Mouse (Mus musculus) neural tube, embryonic 13.5 days (tissue): ENCODE measurements around the gene Zfp281. TPM values are rescaled to one million over a fixed set of nuclear protein-coding genes. Genes with fewer than 3 reads are reported as not detected.

Experiments
- ATAC-seq: fragments of 200-750 bp; cut with Nextera tagmentation; 2 replicates; pipeline ENCODE4 v1.8.0; 2017; ENCODE audit warnings: low read depth, mild to moderate bottlenecking, moderate TSS enrichment, moderate library complexity
- H3K27ac ChIP-seq: fragments of 300-500 bp; sonication (generic); replicated peaks from 2 replicates; pipeline ENCODE4 v1.5.1; 2015; ENCODE audit warnings: moderate library complexity, mild to moderate bottlenecking, inconsistent platforms
- H3K27me3 ChIP-seq: fragments of 300-500 bp; sonication (generic); 2 replicates; pipeline ENCODE4 v1.6.1; 2015; ENCODE audit warnings: mild to moderate bottlenecking, inconsistent platforms
- H3K36me3 ChIP-seq: fragments of 300-500 bp; sonication (generic); 2 replicates; pipeline ENCODE4 v1.6.1; 2015; ENCODE audit warnings: mild to moderate bottlenecking, inconsistent platforms
- H3K4me1 ChIP-seq: fragments of 300-500 bp; sonication (generic); replicated peaks from 2 replicates; pipeline ENCODE4 v1.6.1; 2015; ENCODE audit warnings: inconsistent platforms
- H3K4me2 ChIP-seq: fragments of 300-500 bp; sonication (generic); 2 replicates; pipeline ENCODE4 v1.6.1; 2015; ENCODE audit warnings: inconsistent platforms, mild to moderate bottlenecking, moderate library complexity
- H3K4me3 ChIP-seq: fragments of 300-500 bp; sonication (generic); 2 replicates; pipeline ENCODE4 v1.5.1; 2015; ENCODE audit warnings: mild to moderate bottlenecking, inconsistent platforms
- H3K9ac ChIP-seq: fragments of 300-500 bp; sonication (generic); 2 replicates; pipeline ENCODE4 v1.6.1; 2015; ENCODE audit warnings: moderate library complexity, mild to moderate bottlenecking, inconsistent platforms
- H3K9me3 ChIP-seq: fragments of 300-500 bp; sonication (generic); 2 replicates; pipeline ENCODE4 v1.6.1; 2016; ENCODE audit warnings: inconsistent platforms
- WGBS: fragments of 180-500 bp; shearing (Covaris S2); methylation state at CpG from one replicate; pipeline ENCODE4 v1.1.7; 2015; 5-methylcytosine and 5-hydroxymethylcytosine counted together
- polyA plus RNA-seq: library from polyadenylated mRNA; unstranded; fragments of >200 nt; fragmentation: Nextera tagmentation; extraction: Ambion mirVana; gene quantifications from 2 replicates; pipeline ENCODE4 v1.2.1, GENCODE M21; 2015

Gene Zfp281
- polyA plus RNA-seq, 1 experiment from 2014 or later, result 26.3 TPM

DNA sequence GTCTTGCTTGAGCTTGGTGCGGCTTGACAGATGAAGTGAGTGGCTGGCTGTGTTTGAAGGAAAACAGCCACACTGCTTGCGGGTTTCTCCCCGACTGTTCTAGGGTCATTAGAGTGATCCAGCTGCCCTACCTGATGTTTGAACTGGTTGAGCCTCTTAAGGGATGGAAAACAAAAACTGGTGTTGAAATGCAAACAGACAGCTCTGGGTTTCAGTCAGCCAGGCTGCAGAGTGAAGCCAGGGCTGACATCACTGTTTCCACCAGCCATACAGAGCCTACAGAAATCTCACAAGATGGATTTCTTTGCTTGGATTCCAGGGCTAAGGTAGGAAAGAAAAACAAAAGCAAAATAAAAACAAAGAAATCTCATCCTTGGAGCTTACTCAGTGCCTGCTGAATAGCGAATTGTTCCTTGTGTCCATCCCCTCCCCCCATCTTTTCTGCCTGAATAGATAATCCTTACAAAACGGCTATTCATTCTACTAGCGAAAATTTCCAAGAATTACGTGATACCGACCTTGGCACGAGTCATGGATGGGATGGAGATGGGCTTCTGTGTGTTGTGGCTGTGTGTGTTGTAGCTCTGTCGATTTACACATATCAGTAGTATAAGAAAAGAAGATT lies 37.4 kb downstream of the Zfp281 start:
- Histone ChIP-seq H3K27ac (no peak overlapping the region), H3K4me3 (no peak overlapping the region), H3K9me3 (no peaks in the 10 kb centered on the region), H3K4me2 (0 out of 2 replicates have a peak overlapping the region, but pooled peaks have one; percentile 7), H3K36me3 (no peaks in the 10 kb centered on the region), H3K27me3 (no peaks in the 10 kb centered on the region), H3K9ac (peak overlapping the region; percentile 22; the same call in 1 of the 2 replicates), H3K4me1 (peaks cover 13% of the 10 kb centered on the region)
- 28% methylated on average over 10 of the region's 10 CpGs for WGBS
- no peak for ATAC-seq

DNA sequence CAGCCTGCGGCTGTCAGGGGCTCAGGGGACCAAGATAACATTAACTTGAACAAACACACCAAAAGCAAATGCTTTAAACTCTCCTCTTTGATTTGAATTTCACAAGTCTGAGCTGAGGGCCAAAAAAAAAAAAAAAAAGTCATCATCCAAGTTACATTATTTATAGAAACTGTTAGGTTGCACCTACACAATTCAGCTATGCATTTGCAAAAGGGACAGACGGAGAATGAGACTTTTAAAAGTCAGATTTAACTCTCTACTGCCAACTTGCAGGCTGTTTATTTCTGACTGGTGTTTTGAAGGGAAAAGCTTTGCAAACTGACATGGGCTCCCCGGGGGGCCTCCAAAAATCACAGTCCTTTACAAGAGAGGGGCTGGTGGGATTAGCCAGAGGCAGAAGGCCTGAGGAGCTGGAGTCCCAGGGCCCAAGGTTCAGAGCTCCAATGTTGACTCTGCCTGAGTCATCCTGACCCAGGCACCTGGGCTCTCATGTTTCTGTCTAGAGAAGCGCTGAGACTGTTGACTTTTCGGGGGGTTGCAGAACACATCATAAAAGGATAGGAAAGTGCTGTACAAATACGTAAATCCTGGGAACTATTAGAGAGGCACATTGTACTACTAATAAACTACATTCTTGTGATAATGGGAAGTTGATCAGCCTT lies 40.4 kb downstream of the Zfp281 start:
- H3K36me3 ChIP-seq, result no peaks in the 10 kb centered on the region
- H3K27me3 ChIP-seq, result no peaks in the 10 kb centered on the region
- no peaks in the 10 kb centered on the region for H3K9me3 ChIP-seq
- ATAC-seq, result no peak
- no peak overlapping the region for H3K27ac ChIP-seq
- H3K4me3 ChIP-seq, result no peak overlapping the region
- H3K4me2 ChIP-seq, result no peak overlapping the region
- peaks cover 13% of the 10 kb centered on the region for H3K4me1 ChIP-seq
- 71% methylated on average over 6 of the region's 6 CpGs for WGBS
- no peak overlapping the region for H3K9ac ChIP-seq

DNA sequence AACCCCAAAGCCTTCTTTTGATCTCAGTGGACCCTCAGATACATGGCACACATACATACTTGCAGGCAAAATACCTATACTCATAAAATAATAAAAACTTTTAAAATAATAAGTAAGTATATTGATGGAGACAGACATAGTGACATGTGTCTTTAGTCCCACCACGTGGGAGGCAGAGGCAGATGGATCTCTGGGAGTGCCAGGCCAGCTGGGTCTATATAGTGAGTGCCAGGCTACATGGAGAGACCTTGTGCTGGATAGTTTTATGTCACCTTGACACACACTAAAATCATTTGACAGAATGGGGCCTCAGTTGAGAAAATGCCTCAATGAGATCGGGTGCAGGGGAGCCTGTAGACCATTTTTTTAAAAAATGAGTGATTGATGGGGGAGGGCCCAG lies 41.8 kb downstream of the Zfp281 start:
- Histone ChIP-seq H3K36me3 (no peaks in the 10 kb centered on the region), H3K4me3 (no peak overlapping the region), H3K27ac (no peak overlapping the region), H3K9ac (no peak overlapping the region), H3K4me2 (no peak overlapping the region), H3K9me3 (no peaks in the 10 kb centered on the region), H3K4me1 (peaks cover 16% of the 10 kb centered on the region), H3K27me3 (0 out of 2 replicates have a peak, but pooled peaks cover 5% of the 10 kb centered on the region)
- WGBS, result 63% methylated on average over 2 of the region's 2 CpGs
- no peak for ATAC-seq

DNA sequence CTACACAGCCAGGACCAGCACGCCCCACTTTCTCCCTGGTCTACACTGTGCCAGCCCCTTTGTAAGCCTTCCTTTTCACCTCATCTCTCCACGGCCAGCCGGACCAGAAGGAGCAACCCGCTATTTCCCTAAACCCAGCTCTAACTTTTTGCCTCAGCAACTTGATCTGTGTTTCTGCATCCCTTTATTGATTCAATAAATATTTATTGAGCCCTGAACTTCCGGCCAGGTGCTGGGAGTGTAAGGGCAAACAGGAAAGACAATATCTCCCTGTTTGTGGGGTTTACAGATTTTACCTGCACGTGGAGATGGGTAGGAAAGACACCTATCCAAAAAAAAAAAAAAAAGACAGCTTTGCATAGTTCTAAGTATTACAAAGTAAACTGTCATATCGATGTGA lies 45.2 kb downstream of the Zfp281 start:
- no peak for ATAC-seq
- no peak overlapping the region for H3K9ac ChIP-seq
- 76% methylated on average over 7 of the region's 7 CpGs for WGBS

DNA sequence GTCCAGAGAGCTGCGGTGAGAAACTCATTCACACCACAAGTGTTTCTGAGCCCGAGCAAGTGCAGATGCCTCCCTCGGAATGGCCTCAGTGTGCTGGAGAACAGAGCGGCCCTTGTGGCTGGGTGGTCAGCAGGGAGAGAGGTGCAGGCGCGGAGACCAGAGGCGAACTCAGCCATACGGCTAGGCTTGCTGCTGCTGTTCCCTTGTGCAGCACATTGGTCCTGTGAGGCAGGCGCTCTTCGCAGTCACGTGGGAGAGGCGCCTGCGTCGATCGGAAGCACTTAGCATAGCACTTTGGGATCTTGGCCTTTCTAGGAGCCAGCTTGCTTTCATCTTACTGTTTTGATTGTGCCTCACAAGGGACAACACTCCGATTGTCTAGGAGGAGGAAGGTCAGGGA lies 45.7 kb downstream of the Zfp281 start:
- Histone ChIP-seq H3K4me3 (0 out of 2 replicates have a peak overlapping the region, but pooled peaks have one; percentile 5), H3K9ac (0 out of 2 replicates have a peak overlapping the region, but pooled peaks have one; percentile 41), H3K4me1 (peaks cover 16% of the 10 kb centered on the region), H3K27ac (no peak overlapping the region), H3K27me3 (0 out of 2 replicates have a peak, but pooled peaks cover 7% of the 10 kb centered on the region), H3K9me3 (no peaks in the 10 kb centered on the region), H3K36me3 (no peaks in the 10 kb centered on the region), H3K4me2 (peak overlapping the region; percentile 35)
- 40% methylated on average over 16 of the region's 16 CpGs for WGBS
- peak; percentile 78; the same call in 1 of the 2 replicates for ATAC-seq

More for the DNA sequence above, 45.2 kb downstream of the Zfp281 start:
- Histone ChIP-seq H3K4me1 (peaks cover 11% of the 10 kb centered on the region), H3K4me3 (no peak overlapping the region), H3K27ac (no peak overlapping the region), H3K27me3 (0 out of 2 replicates have a peak, but pooled peaks cover 7% of the 10 kb centered on the region), H3K36me3 (no peaks in the 10 kb centered on the region), H3K4me2 (no peak overlapping the region; the same call in 1 of the 2 replicates), H3K9me3 (no peaks in the 10 kb centered on the region)

DNA sequence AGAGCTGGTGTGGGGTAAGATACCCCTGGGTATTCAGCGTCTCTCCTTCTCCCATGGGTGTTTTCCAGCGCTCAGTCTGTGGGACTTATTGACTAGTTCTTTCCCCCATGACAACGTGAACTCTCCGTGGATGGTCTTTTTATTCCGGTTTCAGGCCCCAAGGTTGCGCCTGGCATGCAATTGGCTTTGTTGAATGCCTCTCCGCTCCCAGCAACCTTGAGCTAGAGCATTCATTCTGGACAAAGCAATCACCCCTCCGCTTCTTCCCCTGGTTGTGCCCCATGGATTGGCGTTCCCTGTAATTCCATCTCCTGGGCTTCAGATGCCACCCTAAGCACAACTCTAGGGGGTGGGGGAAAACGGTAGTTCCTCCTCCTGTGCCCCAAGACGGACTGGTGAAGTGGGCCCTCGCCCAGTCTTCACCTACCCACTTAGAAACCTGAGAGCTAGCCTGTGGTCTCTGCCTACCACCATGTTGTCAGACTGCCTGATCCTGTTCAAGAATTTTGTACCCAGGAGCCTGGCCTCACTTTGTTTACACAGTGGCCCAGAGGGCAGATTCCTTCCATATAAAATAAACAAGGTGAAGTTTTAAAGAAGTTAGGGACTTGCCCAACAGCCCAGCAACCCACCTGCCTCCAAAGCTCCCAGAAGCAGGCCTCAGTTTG lies 47.2 kb downstream of the Zfp281 start:
- Histone ChIP-seq H3K9me3 (no peaks in the 10 kb centered on the region), H3K9ac (no peak overlapping the region), H3K4me2 (no peak overlapping the region), H3K36me3 (no peaks in the 10 kb centered on the region), H3K4me3 (no peak overlapping the region), H3K4me1 (peaks cover 17% of the 10 kb centered on the region), H3K27ac (no peak overlapping the region), H3K27me3 (0 out of 2 replicates have a peak, but pooled peaks cover 7% of the 10 kb centered on the region)
- WGBS, result 80% methylated on average over 12 of the region's 12 CpGs
- ATAC-seq, result no peak

DNA sequence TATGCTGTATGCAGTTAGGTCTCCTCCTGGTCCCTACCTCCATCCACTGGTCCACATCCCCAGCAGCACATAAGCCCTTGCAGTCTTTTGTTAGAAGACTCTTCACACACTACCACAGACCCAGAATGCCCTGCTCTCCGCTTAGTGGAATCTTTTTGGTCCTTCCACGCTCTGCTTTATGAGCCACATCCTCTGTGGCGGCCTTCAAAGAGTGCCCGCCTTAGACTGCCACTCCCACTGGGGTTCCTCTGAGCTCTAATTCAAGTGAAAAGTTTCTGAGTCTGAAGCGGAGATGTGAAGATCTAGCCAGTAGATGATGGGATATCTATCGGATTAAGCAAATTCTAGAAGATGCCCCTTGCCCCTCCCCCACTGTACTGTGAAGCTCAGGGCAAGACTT lies 47.9 kb downstream of the Zfp281 start:
- no peaks in the 10 kb centered on the region for H3K9me3 ChIP-seq
- no peak overlapping the region for H3K4me3 ChIP-seq
- no peak overlapping the region for H3K27ac ChIP-seq
- WGBS, result 75% methylated on average over 6 of the region's 6 CpGs
- H3K4me2 ChIP-seq, result no peak overlapping the region
- no peak for ATAC-seq
- H3K9ac ChIP-seq, result no peak overlapping the region
- 0 out of 2 replicates have a peak, but pooled peaks cover 7% of the 10 kb centered on the region for H3K27me3 ChIP-seq
- no peaks in the 10 kb centered on the region for H3K36me3 ChIP-seq
- H3K4me1 ChIP-seq, result peaks cover 17% of the 10 kb centered on the region

DNA sequence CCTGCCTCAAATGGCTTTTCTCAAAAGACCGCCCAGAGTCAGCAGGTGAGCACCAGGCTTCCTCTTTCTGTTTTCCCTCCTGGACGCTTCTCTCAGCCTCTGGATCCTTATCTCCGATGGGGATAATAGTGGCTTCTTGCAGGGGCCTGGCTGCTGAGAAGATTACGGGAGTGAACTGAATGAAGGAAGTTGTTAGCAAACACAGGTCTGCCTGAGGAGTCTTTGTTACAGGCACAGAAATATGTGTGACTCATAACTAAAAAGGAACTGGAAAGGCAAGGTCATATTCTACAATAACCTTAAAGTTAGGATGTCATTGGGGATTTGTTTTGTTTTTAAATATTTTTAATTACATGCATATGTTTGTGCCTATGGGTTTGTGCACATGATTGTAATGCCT lies 48.6 kb downstream of the Zfp281 start:
- H3K36me3 ChIP-seq, result no peaks in the 10 kb centered on the region
- no peak overlapping the region for H3K9ac ChIP-seq
- no peaks in the 10 kb centered on the region for H3K9me3 ChIP-seq
- 67% methylated on average over 4 of the region's 4 CpGs for WGBS
- H3K4me3 ChIP-seq, result no peak overlapping the region
- H3K27ac ChIP-seq, result no peak overlapping the region
- ATAC-seq, result no peak
- no peak overlapping the region for H3K4me2 ChIP-seq
- peaks cover 17% of the 10 kb centered on the region for H3K4me1 ChIP-seq
- H3K27me3 ChIP-seq, result 0 out of 2 replicates have a peak, but pooled peaks cover 7% of the 10 kb centered on the region

DNA sequence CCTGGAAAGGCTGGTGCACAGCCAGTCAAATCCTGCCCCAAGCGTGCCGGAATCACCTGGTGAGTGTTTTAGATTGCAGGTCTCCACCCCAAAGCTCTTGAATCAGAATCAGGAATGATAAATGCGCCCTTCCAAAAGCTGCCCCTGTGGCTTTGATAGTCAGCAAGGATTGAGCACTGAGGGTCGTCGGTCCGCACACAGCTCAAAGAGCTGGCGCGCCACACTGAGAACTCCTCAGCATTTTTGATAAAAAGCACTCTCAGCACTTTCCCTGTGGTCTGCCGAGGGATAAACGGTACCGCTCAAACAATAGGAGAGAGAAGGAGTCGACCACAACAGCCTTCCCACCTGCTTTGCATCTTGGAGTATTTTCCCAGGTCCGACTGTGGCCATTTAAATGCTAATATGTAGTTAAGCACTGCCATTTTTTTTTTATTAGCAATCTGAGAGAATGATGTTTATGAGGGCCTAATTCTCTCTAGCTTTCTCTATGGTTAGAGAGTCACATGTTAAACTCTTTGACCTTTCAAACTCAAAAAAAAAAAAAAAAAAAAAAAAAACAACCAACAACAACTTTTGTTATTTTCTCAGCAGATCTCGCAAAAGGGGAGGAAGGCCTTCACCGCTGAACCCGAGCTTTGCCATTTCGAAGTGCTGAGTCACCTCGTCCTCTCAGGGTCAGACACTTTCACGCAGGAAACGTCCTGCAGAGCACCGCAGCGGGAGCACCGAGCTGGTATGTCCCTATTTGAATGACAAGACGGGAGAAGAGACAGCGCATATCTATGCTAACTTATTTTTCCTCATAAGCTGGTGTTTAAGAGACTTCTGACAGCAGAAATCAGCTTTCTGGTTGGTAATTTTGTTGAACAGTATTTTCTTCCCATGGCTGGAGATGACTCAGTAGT lies 50.1 kb downstream of the Zfp281 start:
- no peaks in the 10 kb centered on the region for H3K9me3 ChIP-seq
- H3K9ac ChIP-seq, result 0 out of 2 replicates have a peak overlapping the region, but pooled peaks have one; percentile 12
- no peak for ATAC-seq
- 0 out of 2 replicates have a peak, but pooled peaks cover 7% of the 10 kb centered on the region for H3K27me3 ChIP-seq
- no peaks in the 10 kb centered on the region for H3K36me3 ChIP-seq
- H3K4me2 ChIP-seq, result peak overlapping the region; percentile 18; the same call in 1 of the 2 replicates
- no peak overlapping the region for H3K4me3 ChIP-seq
- peaks cover 17% of the 10 kb centered on the region for H3K4me1 ChIP-seq
- 17% methylated on average over 25 of the region's 25 CpGs for WGBS
- no peak overlapping the region for H3K27ac ChIP-seq

DNA sequence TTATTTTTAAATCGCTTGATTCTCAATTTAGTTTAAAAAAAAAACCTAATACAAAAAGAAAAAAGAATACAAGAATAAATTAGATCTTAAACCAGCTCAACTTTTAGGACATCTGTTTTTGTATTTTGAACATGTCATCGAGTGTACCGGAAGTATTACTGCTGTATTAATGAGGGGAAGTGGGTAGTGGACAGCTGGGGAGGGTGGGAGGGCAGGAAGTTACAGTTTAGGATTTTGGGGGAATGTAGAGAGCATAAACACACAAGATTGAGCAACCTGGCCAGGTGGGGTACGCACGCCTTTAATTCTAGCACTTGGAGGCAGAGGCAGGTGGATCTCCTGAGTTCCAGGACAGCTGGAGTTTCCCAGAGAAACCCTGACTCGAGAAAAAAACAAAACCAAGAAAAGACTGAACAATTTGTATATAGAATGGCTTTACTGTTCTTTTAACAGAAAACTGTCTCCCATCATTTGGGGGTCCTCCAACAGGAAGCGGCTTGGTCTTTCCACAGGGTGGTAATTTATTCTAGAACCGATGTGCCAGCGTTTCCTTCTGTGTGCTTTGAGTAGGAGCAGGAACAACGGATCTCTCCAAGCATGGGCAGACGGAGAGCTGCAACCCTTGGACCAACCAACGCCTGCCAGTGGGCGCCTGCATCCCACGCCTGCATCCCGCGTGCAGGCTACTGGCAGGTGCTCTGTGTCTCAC lies 51.2 kb downstream of the Zfp281 start:
- H3K27me3 ChIP-seq, result 0 out of 2 replicates have a peak, but pooled peaks cover 7% of the 10 kb centered on the region
- WGBS, result 90% methylated on average over 16 of the region's 16 CpGs
- no peak overlapping the region for H3K9ac ChIP-seq

DNA sequence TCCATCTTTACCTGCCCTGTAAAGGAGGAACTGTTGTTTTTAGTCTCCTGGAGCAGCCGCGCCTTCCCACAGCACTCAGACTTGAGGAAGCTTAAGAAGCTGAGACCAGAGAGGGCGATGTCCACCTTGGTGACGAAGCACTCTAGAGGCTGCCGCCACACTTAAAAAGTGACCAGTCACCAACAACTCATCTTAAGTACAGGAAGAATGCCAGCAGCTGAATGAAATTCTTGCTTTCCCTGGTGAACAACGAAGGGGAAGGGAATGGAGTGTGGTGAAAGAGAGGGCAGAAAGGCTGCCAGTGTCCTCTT lies 51.7 kb downstream of the Zfp281 start:
- no peak for ATAC-seq
- no peak overlapping the region for H3K4me2 ChIP-seq

More for the DNA sequence above, 51.2 kb downstream of the Zfp281 start:
- ATAC-seq, result no peak
- H3K9me3 ChIP-seq, result no peaks in the 10 kb centered on the region
- H3K4me3 ChIP-seq, result no peak overlapping the region
- H3K36me3 ChIP-seq, result no peaks in the 10 kb centered on the region
- H3K4me1 ChIP-seq, result peaks cover 11% of the 10 kb centered on the region
- H3K4me2 ChIP-seq, result no peak overlapping the region
- H3K27ac ChIP-seq, result no peak overlapping the region

More for the DNA sequence above, 51.7 kb downstream of the Zfp281 start:
- Histone ChIP-seq H3K9ac (no peak overlapping the region), H3K4me1 (peaks cover 11% of the 10 kb centered on the region), H3K27ac (no peak overlapping the region), H3K27me3 (0 out of 2 replicates have a peak, but pooled peaks cover 3% of the 10 kb centered on the region), H3K4me3 (no peak overlapping the region), H3K36me3 (no peaks in the 10 kb centered on the region), H3K9me3 (no peaks in the 10 kb centered on the region)
- WGBS, result 87% methylated on average over 6 of the region's 6 CpGs
